Mouse (Mus musculus): Measurements from ENCODE around the gene St8sia1. TPM values are rescaled to one million over a fixed set of nuclear protein-coding genes. Genes with fewer than 3 reads are reported as not detected.

St8sia1 gene
- total RNA-seq, 2 experiments from 2014 or later = 31.4 to 33.5 TPM

Other genes with a start within 250 kb of the St8sia1 start
- 100 to 1,000 TPM; 135 to 148 TPM for gene Cmas, start 207.8 kb downstream of the St8sia1 start, total RNA-seq (2021)
- gene Sult6b2, start 159.9 kb downstream of the St8sia1 start, total RNA-seq (2021) = under 1 TPM in 1 of 2 experiments, not detected in 1; 0.16 TPM
- 10 to 100 TPM; 82.9 to 84.7 TPM for gene C2cd5, start 135.7 kb upstream of the St8sia1 start, total RNA-seq (2021)
- 100 to 1,000 TPM; 127 to 129 TPM for gene Etnk1, start 202.8 kb upstream of the St8sia1 start, total RNA-seq (2021)